Mouse (Mus musculus) layer of hippocampus, adult 9-10 months (tissue): ENCODE measurements at regions not wholly inside any gene's neighbourhood (a gene's known extent, or its start where the extent isn't known, plus 50 kb on each side); places are given as distances from the start of the nearest gene placed in this dataset.

ENCODE experiments used
- DNase-seq: peaks from one replicate; pipeline ENCODE4 v3.0.0; 2022; ENCODE audit warnings: low spot score

GRCm38 (mm10) chr2:131436149-131436548 is 55.1 kb upstream of the Smox start:
- DNase-seq, result no peak

GRCm38 (mm10) chr2:131430474-131430873 is 60.8 kb upstream of the Smox start:
- DNase-seq, result no peak

GRCm38 (mm10) chr2:131428089-131428488 is 63.2 kb upstream of the Smox start:
- no peak for DNase-seq

- no peak for DNase-seq
Observed at GRCm38 (mm10) chr2:131426941-131427340, 64.4 kb upstream of the Smox start.

GRCm38 (mm10) chr2:131423616-131424320 is 67.5 kb upstream of the Smox start:
- no peak for DNase-seq

GRCm38 (mm10) chr2:131422907-131423445 is 68.3 kb upstream of the Smox start:
- DNase-seq, result peak; percentile 55

GRCm38 (mm10) chr2:131418130-131418529 is 65.4 kb upstream of the Rnf24 start:
- DNase-seq, result no peak

- no peak for DNase-seq
Observed at GRCm38 (mm10) chr2:131417472-131417871, 64.8 kb upstream of the Rnf24 start.

GRCm38 (mm10) chr2:131416482-131416881 is 63.8 kb upstream of the Rnf24 start:
- peak; percentile 30 for DNase-seq

GRCm38 (mm10) chr2:131410906-131411520 is 58.3 kb upstream of the Rnf24 start:
- DNase-seq, result no peak

GRCm38 (mm10) chr2:131407337-131407736 is 54.6 kb upstream of the Rnf24 start:
- DNase-seq, result no peak

GRCm38 (mm10) chr2:131404218-131404555 is 51.5 kb upstream of the Rnf24 start:
- no peak for DNase-seq

- no peak for DNase-seq
Observed at GRCm38 (mm10) chr2:131403543-131404217, 51.0 kb upstream of the Rnf24 start.
